Mouse (Mus musculus) bone marrow, adult 2 months (tissue): Measurements from ENCODE around the gene Plekhg1.

ENCODE experiments used
- CTCF ChIP-seq: fragments of 200-500 bp; IDR thresholded peaks from 2 replicates; pipeline ENCODE4 v1.5.1; 2011; ENCODE audit warnings: low read length, control low read depth; ENCODE audit not compliant: control insufficient read depth, insufficient read depth
- POLR2A ChIP-seq: fragments of 200-500 bp; IDR thresholded peaks from 2 replicates; pipeline ENCODE4 v1.6.1; 2011; ENCODE audit warnings: low read depth, mild to moderate bottlenecking, control low read depth, low read length, borderline replicate concordance; ENCODE audit not compliant: control insufficient read depth

DNA sequence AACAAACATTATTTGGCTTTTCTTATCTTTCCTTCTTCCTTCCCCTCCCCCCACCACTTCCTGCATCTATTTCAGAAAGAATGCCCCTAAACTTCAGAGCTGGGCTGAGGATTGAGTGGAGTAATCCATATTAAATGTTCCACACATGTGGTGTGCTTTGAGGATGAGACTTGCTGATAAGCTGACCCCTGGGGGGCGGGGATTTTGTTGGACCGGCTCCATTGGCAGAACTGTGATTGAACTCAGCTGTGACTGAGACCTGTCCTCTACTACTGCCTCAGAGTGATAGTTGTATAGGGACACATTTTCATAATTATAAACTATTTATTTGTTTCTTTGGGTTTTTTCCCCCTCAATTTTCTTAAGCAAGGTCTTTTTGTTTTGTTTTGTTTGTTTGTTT lies 2.9 kb downstream of the Plekhg1 start:
- TF ChIP-seq POLR2A (no peak), CTCF (no peak)
